Mouse (Mus musculus): ENCODE data around the gene Rcor3. TPM values are rescaled to one million over a fixed set of nuclear protein-coding genes. Genes with fewer than 3 reads are reported as not detected.

Rcor3 gene
- total and polyA plus RNA-seq, 2 experiments from 2014 or later = 30.7 to 48.0 TPM

DNA sequence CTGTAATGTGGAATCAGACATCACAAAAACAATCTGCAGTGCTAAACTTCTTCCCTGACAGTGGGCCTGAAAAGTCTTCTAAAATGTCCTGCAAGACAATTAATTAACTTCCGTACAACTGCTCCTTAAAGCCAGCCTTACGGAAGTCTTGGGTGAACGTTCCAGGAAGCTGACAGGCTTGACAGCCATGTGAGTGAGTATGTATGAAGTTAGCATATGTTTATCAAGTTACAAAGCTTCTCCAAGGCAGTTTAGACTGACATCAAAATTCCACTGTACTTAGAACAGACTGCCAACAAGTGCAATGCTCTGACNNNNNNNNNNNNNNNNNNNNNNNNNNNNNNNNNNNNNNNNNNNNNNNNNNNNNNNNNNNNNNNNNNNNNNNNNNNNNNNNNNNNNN is 84.1 kb downstream of the Rcor3 start:
- H3K27me3 ChIP-seq (ENCODE audit: insufficient read depth, low read length) = no peaks in the 10 kb centered on the region
- ATAC-seq (peak; percentile 69), DNase-seq (no peak)
- WGBS = 29% methylated on average over 3 of the region's 3 CpGs
- H3K36me3 ChIP-seq (ENCODE audit: insufficient read depth) = no peaks in the 10 kb centered on the region
- no peak for TF ChIP-seq CTCF (IDR thresholded peaks at IDR 0.05; ENCODE audit: low read depth)
- H3K4me2 ChIP-seq (ENCODE audit: low read depth) = no peak overlapping the region
- no peak overlapping the region for H3K4me3 ChIP-seq (ENCODE audit: low read depth, low read length)
- H3K9ac ChIP-seq = no peak overlapping the region
- H3K9me3 ChIP-seq (ENCODE audit: low read length) = no peaks in the 10 kb centered on the region
- H3K27ac ChIP-seq (ENCODE audit: low read depth, low read length) = no peak overlapping the region
- no peaks in the 10 kb centered on the region for H3K4me1 ChIP-seq (ENCODE audit: insufficient read depth)

DNA sequence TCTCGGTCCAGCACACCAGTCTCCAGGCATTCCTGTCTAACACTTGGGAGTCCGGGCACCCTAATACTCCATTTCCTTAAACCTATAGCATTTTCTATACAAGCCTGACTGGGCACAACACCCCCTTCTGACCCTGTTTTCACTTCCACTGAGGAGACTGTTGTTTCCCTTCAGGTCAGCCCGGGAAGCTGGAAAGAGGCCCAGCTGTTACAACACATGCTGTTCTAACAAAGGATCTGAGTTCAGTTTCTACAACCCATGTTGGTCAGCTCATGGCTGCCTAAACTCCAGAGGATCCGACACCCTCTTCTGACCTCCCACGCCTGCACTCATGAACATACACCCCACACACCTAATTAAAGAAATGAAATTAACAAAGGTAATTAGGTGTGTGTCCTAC is 84.9 kb downstream of the Rcor3 start:
- H3K9ac ChIP-seq = no peak overlapping the region
- no peak for TF ChIP-seq CTCF (IDR thresholded peaks at IDR 0.05; ENCODE audit: low read depth)
- H3K27me3 ChIP-seq (ENCODE audit: insufficient read depth, low read length) = no peaks in the 10 kb centered on the region
- no peaks in the 10 kb centered on the region for H3K4me1 ChIP-seq (ENCODE audit: insufficient read depth)
- no peak overlapping the region for H3K4me2 ChIP-seq (ENCODE audit: low read depth)
- DNase-seq = no peak
- no peak overlapping the region for H3K4me3 ChIP-seq (ENCODE audit: low read depth, low read length)
- ATAC-seq = no peak
- no peak overlapping the region for H3K27ac ChIP-seq (ENCODE audit: low read depth, low read length)
- WGBS = 82% methylated on average over 5 of the region's 5 CpGs
- H3K9me3 ChIP-seq (ENCODE audit: low read length) = no peaks in the 10 kb centered on the region
- no peaks in the 10 kb centered on the region for H3K36me3 ChIP-seq (ENCODE audit: insufficient read depth)

DNA sequence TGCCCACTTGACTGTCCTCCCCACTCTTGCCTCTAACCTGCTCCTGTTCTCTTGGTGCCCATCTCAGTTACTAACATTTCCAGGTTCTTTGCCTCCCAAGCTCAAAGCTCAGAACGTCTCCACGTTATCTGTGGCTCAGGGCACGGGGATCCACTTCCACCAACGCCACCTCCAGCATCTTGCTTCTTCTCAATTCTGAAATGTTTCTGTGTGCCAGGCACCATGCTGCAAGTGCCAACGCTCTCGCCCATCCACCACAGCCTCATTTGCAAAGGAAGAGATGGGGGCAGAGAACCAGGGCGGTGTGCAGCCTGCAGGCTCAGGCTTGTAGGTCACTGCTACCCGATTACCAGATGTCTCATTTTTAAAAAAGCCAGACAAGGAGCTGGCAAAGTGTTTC is 85.4 kb downstream of the Rcor3 start:
- no peak overlapping the region for H3K4me2 ChIP-seq (ENCODE audit: low read depth)
- no peak overlapping the region for H3K27ac ChIP-seq (ENCODE audit: low read depth, low read length)
- TF ChIP-seq CTCF (IDR thresholded peaks at IDR 0.05; ENCODE audit: low read depth) = no peak
- H3K4me1 ChIP-seq (ENCODE audit: insufficient read depth) = no peaks in the 10 kb centered on the region
- no peaks in the 10 kb centered on the region for H3K9me3 ChIP-seq (ENCODE audit: low read length)
- H3K27me3 ChIP-seq (ENCODE audit: insufficient read depth, low read length) = no peaks in the 10 kb centered on the region
- ATAC-seq = no peak
- no peak overlapping the region for H3K9ac ChIP-seq
- no peaks in the 10 kb centered on the region for H3K36me3 ChIP-seq (ENCODE audit: insufficient read depth)
- H3K4me3 ChIP-seq (ENCODE audit: low read depth, low read length) = no peak overlapping the region
- no peak for DNase-seq
- 83% methylated on average over 8 of the region's 8 CpGs for WGBS

Other genes with a start within 250 kb of the Rcor3 start
- 22.4 and 32.4 TPM in 2 replicates for gene Slc30a1, start 231.3 kb downstream of the Rcor3 start, total RNA-seq (2014; rRNA removed)
- gene Slc30a1, start 231.3 kb downstream of the Rcor3 start, polyA plus RNA-seq (2015; fragmentation: Nextera tagmentation; extraction: Ambion mirVana) = 4.1 and 4.9 TPM in 2 replicates
- 0.92 and 1.9 TPM in 2 replicates for gene Rd3, start 160.7 kb downstream of the Rcor3 start, total RNA-seq (2014; rRNA removed)
- gene Rd3, start 160.7 kb downstream of the Rcor3 start, polyA plus RNA-seq (2015; fragmentation: Nextera tagmentation; extraction: Ambion mirVana) = 3.3 and 3.4 TPM in 2 replicates
- 2.0 and 4.3 TPM in 2 replicates for gene Traf5, start 45.5 kb downstream of the Rcor3 start, total RNA-seq (2014; rRNA removed)
- 1.2 and 1.5 TPM in 2 replicates for gene Traf5, start 45.5 kb downstream of the Rcor3 start, polyA plus RNA-seq (2015; fragmentation: Nextera tagmentation; extraction: Ambion mirVana)
- gene Kcnh1, start 52.7 kb upstream of the Rcor3 start, total RNA-seq (2014; rRNA removed) = 5.6 and 5.7 TPM in 2 replicates
- gene Kcnh1, start 52.7 kb upstream of the Rcor3 start, polyA plus RNA-seq (2015; fragmentation: Nextera tagmentation; extraction: Ambion mirVana) = 1.9 and 2.3 TPM in 2 replicates